Mouse (Mus musculus) adrenal gland, postnatal 25 days (tissue): Measurements from ENCODE around the gene Zcchc7. TPM values are rescaled to one million over a fixed set of nuclear protein-coding genes. Genes with fewer than 3 reads are reported as not detected.
"Not testable (repeated sequence)": the region's sequence is repeated elsewhere in the genome, so short reads cannot be mapped to it uniquely, and the experiment has no call there.

Experiments
- DNase-seq: peaks from one replicate; pipeline ENCODE4 v3.0.0; 2021; ENCODE audit warnings: mixed read lengths
- total RNA-seq: library from RNA; stranded (reverse); gene quantifications from 2 replicates; pipeline ENCODE4 v1.2.3, GENCODE M21; 2021

Zcchc7 gene
- total RNA-seq, 1 experiment from 2014 or later = 61.2 TPM

DNA sequence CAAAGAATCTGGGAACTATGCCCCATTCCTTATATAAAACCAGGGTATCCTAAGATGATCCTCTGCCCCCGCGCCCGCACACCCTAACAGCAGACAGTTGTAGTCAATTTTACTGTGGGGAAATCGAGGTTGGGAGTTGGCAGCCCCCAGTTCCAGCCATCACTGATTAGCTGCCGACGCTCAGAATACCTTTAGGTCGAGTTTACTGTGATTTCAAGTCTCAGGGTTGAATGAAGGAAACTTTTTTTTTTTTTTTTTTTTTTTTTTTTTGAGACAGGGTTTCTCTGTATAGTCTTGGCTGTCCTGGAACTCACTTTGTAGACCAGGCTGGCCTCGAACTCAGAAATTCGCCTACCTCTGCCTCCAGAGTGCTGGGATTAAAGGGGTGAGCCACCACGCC lies 1.5 kb downstream of the Zcchc7 start:
- not testable (repeated sequence) for DNase-seq

DNA sequence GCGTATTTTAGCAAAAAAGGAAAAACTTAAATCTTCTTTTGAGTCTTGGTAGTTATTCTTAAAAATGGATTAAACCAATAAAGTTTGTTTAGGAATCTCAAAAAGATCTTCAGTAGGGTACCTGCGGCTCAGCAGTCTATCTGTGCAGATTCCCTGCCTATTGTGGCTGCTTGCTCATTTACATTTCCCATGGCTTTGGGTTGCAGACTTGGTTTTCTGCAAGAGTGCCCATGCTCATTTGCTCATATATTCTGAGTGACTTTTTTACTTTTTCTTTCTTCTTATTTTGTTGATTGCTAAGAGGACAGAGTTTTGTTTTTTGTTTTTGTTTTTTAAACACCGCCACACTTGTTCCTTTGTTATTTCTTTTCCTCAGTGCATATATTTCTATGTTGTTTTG lies 19.2 kb downstream of the Zcchc7 start:
- DNase-seq = no peak

DNA sequence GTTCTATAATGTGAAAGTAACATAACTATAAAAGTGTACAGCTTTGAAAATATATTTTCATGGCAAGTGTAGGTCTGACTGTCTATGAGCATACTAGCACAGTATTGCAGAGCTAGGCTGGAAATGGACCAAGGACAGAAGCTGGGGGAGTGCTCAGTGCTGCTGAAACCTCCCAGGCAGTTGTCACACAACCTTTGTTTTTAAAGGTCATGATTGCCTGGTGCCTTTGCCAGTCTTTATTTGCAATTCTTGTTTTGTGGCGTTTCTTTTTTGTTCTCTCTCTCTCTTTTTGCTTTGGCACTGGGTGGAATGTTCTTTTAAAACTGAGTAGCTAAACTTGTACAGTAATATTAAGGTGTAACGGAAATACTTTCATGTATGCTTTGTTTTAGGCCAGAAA lies 21.0 kb downstream of the Zcchc7 start:
- peak; percentile 25 for DNase-seq

DNA sequence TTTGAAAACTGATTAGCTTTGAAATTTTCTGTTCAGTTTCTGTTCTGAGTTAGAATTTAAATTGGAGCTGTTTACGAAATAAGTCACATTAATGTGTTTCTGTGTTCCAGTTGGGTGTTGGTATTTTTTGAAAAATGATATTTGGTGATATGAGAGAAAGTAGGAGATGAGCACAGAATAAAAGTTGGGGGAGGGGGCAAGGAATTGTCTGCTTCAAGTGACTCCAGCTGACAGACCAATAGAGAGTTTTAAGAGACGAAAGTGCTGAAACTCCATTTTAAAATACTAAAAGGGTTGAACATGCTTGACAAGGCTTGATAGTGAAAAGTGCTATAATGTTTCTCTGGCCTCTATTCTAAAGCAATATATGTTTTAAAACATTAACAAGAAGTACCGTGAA lies 21.4 kb downstream of the Zcchc7 start:
- no peak for DNase-seq

DNA sequence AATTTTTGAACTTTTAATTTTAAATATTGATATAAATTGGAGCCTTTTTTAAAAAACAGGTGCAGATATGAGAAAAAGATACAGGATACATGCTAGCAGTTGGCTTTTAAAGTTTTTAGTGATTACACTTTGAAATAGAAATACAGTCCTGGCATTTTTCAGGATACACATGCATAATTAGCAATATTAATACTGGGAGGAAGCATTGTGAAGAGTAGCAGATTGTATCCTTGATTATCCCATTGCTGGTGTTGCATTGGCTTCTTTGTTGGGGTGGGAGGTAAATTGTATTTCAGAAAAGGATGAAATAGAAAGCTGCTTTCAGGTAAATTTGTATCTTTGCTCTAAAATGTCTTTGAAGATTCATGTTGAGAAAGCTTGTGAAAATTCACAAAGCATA lies 22.0 kb downstream of the Zcchc7 start:
- no peak for DNase-seq

DNA sequence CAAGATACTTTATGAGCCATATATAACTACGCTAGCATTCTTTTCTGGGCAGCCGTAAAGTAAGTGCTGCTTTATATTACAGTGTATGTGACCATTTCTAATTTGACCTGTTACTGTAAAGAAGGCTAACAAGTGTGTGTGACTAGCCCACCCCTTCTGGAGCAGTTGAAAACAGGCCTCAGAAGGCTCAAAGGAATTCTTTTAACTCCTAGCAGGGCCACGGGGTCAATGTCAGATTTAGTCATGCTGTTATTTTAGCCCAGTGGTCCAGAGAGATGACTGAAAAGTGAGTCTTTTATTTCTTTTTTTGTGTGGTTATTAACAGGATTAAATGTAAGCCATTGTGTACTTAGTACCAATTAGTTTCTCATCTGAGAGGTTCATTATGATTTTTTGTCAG lies 22.6 kb downstream of the Zcchc7 start:
- peak; percentile 16 for DNase-seq

DNA sequence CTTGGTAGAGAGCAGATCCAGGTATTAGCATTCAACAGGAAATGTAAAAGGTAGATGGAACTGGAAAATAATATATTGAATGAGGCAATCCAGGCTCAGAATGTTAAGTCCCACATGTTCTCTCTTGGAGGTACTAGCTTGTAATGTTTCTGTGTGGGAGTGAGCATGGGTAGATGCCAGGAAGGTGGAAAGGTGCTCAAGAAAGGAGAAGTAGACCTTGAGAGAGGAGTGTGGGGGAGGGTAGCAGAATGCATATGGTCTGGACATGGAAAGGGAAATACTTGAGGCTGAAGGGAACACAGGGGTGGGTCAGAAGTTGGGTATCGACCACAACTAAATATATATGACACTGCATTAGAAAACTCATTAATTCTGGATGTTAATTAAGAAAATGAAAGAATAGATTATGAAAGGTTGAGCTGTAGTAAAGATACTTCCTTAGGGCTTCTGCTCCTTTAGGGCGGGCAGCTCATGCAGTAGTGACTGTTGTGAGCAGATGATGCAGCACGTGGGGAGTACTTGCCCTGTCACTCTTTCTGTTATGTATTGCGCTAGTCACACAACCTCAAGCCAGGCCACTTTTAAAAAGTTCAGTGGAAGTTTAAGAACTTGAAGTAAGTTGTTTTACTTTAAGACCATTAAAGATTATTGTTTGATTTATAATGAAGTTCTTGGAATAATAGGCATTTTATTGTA lies 24.9 kb downstream of the Zcchc7 start:
- no peak for DNase-seq

DNA sequence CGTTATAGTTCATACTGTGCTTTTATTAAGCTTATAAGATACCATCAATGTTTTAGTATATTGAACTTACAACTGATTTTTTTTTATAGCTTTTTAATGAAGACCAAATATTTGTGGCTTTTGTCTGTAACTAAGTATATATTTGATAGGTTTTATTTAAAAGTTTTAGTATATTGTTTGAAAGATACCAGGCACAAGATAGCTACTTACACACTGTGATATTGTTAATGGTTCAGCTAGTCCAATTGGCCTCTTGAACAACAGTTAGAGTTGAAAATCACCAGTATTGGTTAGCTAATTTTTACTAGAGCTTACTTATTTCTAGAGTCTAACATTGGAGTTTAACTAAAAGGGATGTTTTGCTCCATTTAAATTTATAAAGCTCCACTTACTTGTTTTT lies 25.8 kb downstream of the Zcchc7 start:
- DNase-seq = no peak

DNA sequence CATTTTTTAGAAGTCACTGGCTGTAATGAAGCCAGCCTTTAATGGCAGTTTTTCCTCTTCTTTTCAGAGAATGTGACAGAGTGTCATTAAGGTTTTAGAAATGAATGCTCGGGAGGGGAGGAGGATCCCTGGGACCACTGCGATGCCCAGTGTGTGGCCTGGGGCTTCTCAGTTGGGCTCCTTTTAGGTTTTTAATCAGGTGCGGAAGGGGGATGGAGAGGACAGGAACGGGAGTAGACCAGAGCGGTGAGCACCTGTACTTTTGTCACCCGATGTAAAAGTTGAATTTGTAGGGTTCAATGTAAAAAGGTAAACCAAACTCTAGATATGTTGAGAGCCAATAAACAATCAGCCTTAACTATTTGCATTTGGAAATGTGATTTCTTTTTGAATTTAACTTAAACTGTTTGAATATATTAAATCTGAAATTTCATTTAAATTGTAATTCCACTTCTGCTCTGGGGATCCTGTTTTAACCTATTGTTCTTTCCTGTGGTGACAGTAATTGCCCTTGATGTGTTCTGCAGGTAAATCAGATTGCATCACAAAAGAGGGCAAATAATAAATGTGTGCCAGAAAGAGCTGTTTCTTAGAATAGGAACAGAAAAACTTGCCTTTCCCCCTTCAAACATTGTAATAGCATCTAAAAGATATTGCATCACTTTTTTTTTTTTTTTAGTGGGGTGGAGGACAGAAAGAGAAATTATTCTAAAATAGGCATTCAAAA lies 28.1 kb downstream of the Zcchc7 start:
- no peak for DNase-seq

DNA sequence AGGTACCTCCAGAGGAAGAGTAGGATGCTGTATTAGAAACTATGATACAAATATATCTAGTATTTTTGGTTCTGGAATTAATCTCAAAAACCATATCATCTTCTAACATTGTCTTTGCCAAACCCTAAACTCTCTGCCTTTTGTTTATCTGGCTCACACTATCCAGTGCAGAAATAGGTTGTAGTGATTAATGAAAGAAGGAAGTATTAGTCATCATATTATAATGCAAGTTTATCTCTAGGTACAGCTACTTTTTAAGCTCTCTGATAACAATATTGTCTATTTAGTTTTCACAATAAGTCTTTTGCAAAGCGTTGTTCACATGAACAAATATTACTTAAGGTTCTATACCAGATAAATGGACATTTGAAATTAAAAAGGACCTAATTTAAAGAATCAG lies 57.2 kb downstream of the Zcchc7 start:
- DNase-seq = no peak

DNA sequence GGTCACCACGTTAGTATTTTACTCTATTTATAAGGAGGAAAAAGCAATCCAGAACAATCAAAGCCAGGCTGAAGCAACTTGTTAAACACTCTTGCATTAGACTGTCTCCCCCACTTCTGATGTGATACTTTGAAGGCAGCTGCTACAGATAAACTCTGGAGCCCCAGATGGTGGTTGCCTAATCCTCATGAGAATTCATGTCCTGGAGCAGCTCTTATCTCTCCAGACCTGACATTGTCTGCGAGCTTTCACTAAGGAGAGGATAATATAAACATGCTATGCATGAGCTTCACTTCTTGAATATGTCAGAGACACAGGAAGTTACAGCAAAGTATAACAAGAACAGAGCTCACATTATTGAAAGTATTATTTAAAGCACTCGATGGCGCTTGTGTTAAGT lies 58.1 kb downstream of the Zcchc7 start:
- DNase-seq = no peak

DNA sequence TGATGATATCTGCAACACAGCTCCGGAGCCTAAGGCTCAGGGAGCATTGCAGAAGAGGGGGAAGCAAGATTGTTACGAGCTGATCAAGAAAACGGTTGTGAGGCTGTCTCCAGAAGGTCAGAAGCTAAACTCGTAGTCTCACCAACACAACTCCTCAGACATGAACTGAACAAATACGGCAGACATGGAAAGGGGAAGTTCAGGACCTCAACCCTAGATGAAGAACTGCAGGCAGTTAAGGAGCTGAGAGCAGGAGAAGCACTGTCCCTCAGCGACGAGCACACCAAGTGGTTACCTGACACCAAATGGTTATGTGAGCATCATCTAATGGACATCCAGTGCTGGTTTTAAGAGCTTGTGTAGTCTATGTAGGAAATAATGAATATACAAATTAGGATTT lies 60.9 kb downstream of the Zcchc7 start:
- DNase-seq = no peak

DNA sequence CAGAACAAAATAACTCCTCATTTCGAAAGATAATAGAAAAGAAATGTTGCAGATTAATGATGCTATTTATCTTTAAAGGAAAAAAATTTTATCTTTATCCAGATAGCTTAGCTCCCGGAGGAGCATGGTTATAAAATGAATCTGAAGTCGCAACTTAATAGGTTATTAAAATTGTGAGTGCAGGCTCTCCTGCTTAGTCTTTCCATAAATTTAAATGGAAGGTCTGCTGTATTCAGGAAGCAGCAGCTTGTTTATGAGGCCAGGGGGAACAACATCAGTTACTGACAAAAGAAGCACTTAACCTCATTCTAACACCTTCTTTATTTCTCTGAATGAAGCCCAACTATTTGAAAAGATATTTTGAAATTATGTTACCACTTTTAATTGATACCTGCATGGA lies 74.9 kb downstream of the Zcchc7 start:
- DNase-seq = no peak

DNA sequence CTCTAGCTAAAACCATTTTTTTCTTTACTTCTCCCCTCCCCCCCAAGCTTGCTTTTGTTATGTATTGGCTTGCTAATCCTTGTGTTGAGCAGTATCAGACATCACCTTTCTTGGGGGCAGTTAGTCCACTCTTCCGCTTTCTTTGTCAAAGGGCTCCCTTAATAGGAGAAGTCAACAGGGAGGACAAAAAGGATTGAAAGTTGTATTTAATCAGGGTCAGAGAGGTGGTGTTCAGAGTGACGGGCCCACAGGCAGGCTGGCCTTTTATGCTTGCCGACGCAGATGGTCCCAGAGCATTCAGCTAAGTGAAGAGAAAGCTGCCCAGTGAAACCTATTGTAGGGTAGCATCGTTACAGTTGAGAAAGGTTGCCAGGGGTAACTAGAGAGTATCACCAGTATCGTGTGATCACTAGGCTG lies 96.2 kb downstream of the Zcchc7 start:
- DNase-seq = no peak

DNA sequence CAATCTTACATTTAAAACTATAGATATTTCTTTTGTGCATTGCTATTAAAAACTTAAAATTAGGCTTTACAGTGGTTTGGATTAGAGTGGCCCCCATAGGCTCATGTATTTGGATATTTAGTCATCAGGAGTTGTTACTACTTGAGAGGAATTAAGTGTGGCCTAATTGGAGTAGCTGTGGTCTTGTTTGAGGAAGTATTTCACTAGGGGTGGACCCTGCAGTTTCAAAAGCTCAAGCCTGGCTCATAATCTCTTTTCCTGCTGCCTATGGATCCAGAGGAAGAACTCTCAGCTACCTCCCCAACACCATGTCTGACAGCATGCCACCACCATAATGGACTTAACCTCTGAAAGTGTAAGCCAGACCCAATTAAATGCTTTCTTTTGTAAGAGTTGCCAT lies 115.9 kb downstream of the Zcchc7 start:
- no peak for DNase-seq

DNA sequence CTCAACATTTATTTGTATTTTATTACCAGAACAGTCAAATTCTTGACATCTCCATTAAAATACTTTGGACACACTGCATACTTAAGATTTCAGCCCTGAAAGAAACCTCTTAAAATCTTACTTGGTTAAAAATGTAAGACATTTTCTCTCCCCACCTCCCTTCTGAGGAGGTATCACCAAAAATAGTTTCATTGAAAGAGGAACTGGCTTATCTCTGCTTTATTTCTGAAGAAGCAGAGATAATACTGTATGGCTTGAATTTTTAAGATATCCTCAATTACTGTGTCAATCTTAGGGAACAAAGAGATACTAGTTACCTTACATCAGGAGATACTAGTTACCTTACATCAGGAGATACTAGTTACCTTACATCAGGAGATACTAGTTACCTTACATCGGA lies 116.4 kb downstream of the Zcchc7 start:
- no peak for DNase-seq

DNA sequence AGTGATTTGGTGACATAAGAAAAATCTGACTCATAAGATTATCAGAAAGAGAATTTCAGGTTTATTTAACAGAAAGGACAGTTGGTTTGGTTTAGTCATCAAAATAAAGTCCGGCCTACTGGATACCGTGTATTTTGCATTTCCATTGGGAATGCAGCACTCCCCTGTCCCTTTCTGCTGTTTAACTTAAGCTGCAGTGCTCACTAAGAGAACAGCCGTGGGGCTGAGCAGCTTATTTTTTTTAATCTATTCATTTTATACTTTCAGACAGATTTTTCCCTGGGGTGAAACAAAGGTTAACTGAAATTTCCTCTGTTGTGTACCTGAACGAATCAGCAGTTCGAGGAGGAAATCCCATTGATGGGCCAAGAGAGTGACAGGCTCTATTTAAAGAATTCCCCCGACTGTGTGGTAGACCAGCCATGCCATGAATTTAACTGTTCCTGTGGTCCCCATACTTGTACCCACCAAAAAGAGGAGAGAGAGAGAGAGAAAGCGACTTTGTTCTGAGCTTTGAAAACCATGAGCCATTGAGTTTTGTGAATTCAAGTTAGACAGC lies 124.5 kb downstream of the Zcchc7 start:
- no peak for DNase-seq

DNA sequence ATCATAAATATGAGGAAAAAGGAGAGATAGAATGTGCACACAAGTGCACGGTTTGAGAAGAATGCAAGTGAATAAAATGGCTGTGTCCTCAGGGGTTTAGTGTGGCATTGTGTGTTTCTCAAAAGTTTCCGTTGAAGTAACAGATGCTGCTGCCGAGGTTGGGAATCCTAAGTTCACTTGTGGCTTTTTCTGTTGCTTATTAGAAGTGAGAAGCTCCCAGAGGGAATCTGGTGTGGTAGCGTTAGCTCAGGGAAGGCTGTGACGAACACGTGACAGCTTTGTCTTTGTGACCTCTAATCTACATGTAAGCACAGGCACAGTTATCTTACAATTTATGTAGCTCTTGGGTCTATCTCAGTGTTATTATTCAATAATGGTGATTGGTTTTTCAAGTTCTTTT lies 130.5 kb downstream of the Zcchc7 start:
- DNase-seq = no peak

DNA sequence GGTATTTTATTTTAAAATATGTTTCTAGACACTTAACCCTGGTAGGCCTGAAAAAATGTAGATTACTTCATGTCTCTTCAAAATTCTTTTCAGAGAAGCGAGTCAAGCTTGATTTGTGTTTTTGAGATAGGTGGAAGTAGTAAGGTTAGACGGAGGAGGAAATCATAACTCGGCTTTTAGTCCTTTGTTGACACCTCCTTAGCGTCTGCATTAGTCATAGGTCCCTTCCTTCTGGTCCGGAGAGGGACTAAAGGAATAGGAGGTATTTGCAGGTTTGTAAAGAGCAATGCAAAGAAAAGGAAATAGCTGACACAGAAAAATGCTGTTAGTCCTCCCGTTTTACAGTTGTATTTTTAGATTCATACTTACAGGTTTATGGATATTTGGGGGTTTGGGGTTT lies 135.7 kb downstream of the Zcchc7 start:
- no peak for DNase-seq

DNA sequence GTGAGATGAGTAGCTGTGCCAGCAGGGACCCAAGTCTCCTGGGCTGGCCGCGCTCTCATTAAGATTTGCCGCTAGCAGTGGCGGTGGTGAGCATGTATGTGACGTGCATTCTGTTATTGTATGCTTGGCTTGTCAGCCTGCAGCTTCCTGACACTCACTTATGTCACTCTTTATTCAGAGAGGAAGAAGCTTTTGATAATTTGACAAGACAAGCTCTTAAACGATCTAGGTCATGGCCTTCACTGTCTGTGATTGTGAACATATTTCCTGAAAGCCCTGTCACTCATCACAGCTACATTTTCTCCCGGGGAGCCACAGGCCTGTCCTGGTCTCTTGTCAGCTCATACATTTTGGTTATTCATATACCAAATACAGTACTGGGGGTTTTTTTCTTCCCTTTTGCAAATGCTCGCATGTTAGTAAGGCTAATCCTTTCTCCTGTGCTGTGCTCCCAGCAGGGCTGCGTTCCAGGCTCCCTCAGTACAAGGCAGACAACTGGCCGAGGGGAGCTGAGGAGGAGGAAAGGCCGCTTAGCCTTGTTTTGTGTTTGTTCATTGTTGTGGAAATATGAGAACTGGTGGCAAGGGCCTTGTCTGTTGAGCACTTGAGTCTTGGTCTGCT lies 150.1 kb downstream of the Zcchc7 start:
- peak; percentile 12 for DNase-seq

DNA sequence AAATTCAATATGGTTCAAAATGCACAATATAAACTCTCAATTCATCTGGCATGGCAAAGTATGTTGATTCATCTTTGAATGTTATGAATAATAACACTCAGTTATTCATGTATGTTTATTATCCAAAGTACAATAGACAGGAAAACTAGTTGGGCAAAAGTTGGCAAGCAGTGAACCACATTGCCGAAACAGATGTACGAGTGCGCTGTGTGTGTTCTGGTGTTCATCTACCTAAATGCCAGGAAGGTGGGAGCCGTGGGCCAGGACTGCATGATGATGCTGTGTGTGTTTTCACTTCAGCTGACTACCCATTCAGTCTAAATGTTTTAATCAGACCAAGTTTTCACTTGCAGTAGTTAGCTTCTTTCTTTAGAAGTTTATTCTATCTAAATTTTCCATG lies 150.7 kb downstream of the Zcchc7 start:
- no peak for DNase-seq

DNA sequence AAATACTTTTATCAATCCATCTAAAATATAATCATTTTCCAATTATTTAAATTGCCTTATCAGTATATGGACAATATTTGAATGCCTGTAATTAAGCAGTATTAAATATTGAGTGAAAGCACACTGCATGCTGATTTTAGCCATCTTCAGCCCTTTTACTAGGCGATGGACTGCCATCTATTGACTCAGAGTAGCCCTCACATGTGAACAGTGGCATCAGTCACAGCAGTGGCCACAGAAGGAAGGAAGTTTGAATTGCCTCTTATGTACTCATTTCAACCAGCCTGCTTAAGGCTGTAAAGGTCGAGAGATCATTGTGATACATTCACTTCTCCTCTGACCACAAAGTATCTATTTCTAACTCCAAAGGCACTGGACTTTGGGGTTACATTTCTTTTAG lies 154.4 kb downstream of the Zcchc7 start:
- no peak for DNase-seq

DNA sequence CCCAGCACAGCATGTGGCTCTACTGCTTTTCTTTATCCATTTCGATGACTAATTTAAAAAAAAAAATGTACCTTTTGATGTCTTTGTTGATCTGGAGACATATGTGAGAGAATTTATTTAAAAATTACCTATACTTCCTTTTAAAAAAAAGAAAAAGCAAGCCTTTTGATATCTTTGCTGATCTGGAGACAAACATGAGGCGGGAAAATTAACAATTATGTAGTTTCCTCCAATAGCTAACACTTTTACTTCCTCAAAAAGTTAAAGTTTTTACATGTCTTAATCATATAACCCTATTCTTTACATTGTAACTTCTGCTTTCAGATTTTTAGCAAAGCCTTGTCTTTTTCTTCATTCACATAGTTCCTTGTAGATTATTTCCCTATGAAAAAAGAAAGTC lies 155.2 kb downstream of the Zcchc7 start:
- DNase-seq = no peak
